12 mouse cellular contexts compared by ENCODE assay signal in the genomic region with DNA sequence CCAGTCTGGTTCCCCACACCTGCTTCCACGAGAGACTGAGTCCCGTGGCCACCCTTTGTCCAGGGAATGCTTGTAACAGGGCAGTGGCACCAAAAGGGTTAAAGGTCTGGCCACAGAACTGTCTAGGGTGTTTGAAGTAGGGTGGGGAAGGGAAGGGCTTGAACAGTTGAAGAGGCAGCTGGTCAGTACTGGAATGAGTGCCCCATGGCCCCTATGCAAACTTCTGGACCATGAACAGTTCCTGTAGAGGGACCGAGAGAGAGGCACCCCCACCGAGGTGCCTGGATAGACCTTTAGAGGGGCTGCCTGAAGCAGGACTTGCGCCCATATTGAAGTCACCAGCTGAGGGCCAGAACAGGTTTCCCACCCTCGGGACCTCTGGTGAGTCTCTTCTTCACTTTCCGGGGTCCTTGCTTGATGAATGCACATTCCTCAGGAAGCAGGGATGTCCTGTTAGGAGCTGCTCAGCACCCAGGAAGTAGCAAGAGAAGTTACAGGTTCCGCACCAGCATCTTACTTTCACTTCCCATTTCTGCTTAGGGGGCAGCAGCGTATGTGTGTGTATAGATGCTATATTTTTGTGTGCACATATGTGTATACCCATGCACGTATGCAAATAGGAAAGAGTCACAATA. TPM values are rescaled to one million over a fixed set of nuclear protein-coding genes. Genes with fewer than 3 reads are reported as not detected.
DNase-seq lines count a peak whose midpoint lies in the region; ATAC-seq and TF ChIP-seq lines count a peak whose summit lies in the region.
"Had no signal": no experiment of that assay in that cellular context is flagged by ENCODE, and none has a peak within 500 bp of the region (broad histone marks: within the 10 kb centered on the region; RNA-seq: fewer than 3 reads in every experiment).

No protein-coding gene starts in this region.

- no peak overlapping the region for H3K9ac ChIP-seq in heart, embryonic 15.5 days
- no peak overlapping the region for H3K9ac ChIP-seq in intestine, embryonic 15.5 days

- peaks cover 34% of the 10 kb centered on the region for H3K4me1 ChIP-seq in heart, embryonic 15.5 days (replicated peaks)
- H3K4me1 ChIP-seq in intestine, embryonic 15.5 days (replicated peaks) = peaks cover 23% of the 10 kb centered on the region
- peaks cover 12% of the 10 kb centered on the region for H3K4me1 ChIP-seq in thymus, adult 2 months (replicated peaks; ENCODE audit: control insufficient read depth, insufficient read depth, low read length)
- peaks cover 21% of the 10 kb centered on the region for H3K4me1 ChIP-seq in midbrain, embryonic 10.5 days

- DNase-seq in heart, postnatal 36 days = no peak
- DNase-seq in thymus, adult 2 months = peak; percentile 51
- DNase-seq in ovary, postnatal 36 days (ENCODE audit: low spot score) = no peak
- no peak for DNase-seq in adrenal gland, adult 2 months
- no peak for DNase-seq in midbrain, embryonic 10.5 days (ENCODE audit: low spot score)
- DNase-seq: left cerebral cortex, postnatal 4 days had no signal

- no peak for TF ChIP-seq CTCF in thymus, adult 2 months (IDR thresholded peaks at IDR 0.05; ENCODE audit: borderline replicate concordance, control insufficient read depth, extremely low read depth, insufficient read depth, low read length, poor library complexity)

- no peaks in the 10 kb centered on the region for H3K79me2 ChIP-seq in macrophage (ENCODE audit: inconsistent target)

- WGBS in heart, embryonic 15.5 days = 66% methylated on average over 10 of the region's 10 CpGs
- WGBS in intestine, embryonic 15.5 days = 67% methylated on average over 10 of the region's 10 CpGs
- WGBS in macrophage (ENCODE audit: missing documents) = 13% methylated on average over 10 of the region's 10 CpGs
- 8% methylated on average over 10 of the region's 10 CpGs for WGBS in thymus, adult 2 months
- WGBS in midbrain, embryonic 10.5 days = 74% methylated on average over 10 of the region's 10 CpGs

- intact Hi-C loops in heart, postnatal 36 days (cut with DNase I) = loop anchor here (2.0 kb wide), 1 partner anchor 146 kb away; no protein-coding TSS in a partner anchor

- H3K27ac ChIP-seq in heart, embryonic 15.5 days = 0 out of 2 replicates have a peak overlapping the region, but pooled peaks have one; percentile 9
- H3K27ac ChIP-seq in intestine, embryonic 15.5 days = no peak overlapping the region
- peak overlapping the region; percentile 40 for H3K27ac ChIP-seq in macrophage
- H3K27ac ChIP-seq in thymus, adult 2 months (ENCODE audit: control insufficient read depth, insufficient read depth, low read length) = peak overlapping the region; percentile 71; the same call in 1 of the 2 replicates
- H3K27ac ChIP-seq in midbrain, embryonic 10.5 days (replicated peaks) = no peak overlapping the region

- H3K4me2 ChIP-seq in heart, embryonic 15.5 days = peak overlapping the region; percentile 10; the same call in 1 of the 2 replicates
- peak overlapping the region; percentile 15; the same call in 1 of the 2 replicates for H3K4me2 ChIP-seq in intestine, embryonic 15.5 days (replicated peaks)

- peaks cover 7% of the 10 kb centered on the region for H3K36me3 ChIP-seq in heart, embryonic 15.5 days
- peaks cover 5% of the 10 kb centered on the region for H3K36me3 ChIP-seq in intestine, embryonic 15.5 days
- peaks cover 4% of the 10 kb centered on the region for H3K36me3 ChIP-seq in macrophage (ENCODE audit: inconsistent target)
- peaks cover 8% of the 10 kb centered on the region for H3K36me3 ChIP-seq in thymus, adult 2 months (ENCODE audit: control insufficient read depth, insufficient read depth, low read length)
- peaks cover 16% of the 10 kb centered on the region for H3K36me3 ChIP-seq in midbrain, embryonic 10.5 days

- no peak for ATAC-seq in heart, embryonic 15.5 days (replicated peaks; ENCODE audit: insufficient number of reproducible peaks, insufficient read depth, low FRiP score, low read depth)
- peak; percentile 37; the same call in 1 of the 2 replicates for ATAC-seq in intestine, embryonic 15.5 days

- 0 out of 2 replicates have a peak overlapping the region, but pooled peaks have one; percentile 7 for H3K4me3 ChIP-seq in heart, embryonic 15.5 days
- H3K4me3 ChIP-seq in intestine, embryonic 15.5 days (replicated peaks) = no peak overlapping the region
- no peak overlapping the region for H3K4me3 ChIP-seq in macrophage (ENCODE audit: inconsistent target)
- H3K4me3 ChIP-seq in thymus, adult 2 months (ENCODE audit: control insufficient read depth, insufficient read depth, low read length) = peak overlapping the region; percentile 95
- no peak overlapping the region for H3K4me3 ChIP-seq in midbrain, embryonic 10.5 days
- H3K4me3 ChIP-seq: erythroblast, embryonic 14.5 days had no signal

- no peaks in the 10 kb centered on the region for H3K9me3 ChIP-seq in heart, embryonic 15.5 days (replicated peaks)
- no peaks in the 10 kb centered on the region for H3K9me3 ChIP-seq in intestine, embryonic 15.5 days
- H3K9me3 ChIP-seq in midbrain, embryonic 10.5 days (replicated peaks) = no peaks in the 10 kb centered on the region

- H3K27me3 ChIP-seq in heart, embryonic 15.5 days = no peaks in the 10 kb centered on the region
- no peaks in the 10 kb centered on the region for H3K27me3 ChIP-seq in intestine, embryonic 15.5 days (replicated peaks)
- H3K27me3 ChIP-seq in thymus, adult 2 months (ENCODE audit: control insufficient read depth, insufficient read depth, low read length) = no peaks in the 10 kb centered on the region
- no peaks in the 10 kb centered on the region for H3K27me3 ChIP-seq in midbrain, embryonic 10.5 days (ENCODE audit: low read depth, poor library complexity, severe bottlenecking)

- TF ChIP-seq POLR2A in thymus, adult 2 months (IDR thresholded peaks at IDR 0.05; ENCODE audit: control insufficient read depth, extremely low read depth, insufficient read depth, low read length, poor library complexity) = no peak

RNA-seq across cellular contexts. Expression of a gene that starts 12.7 kb away (rescaled TPM):
- 72.8 and 82.5 TPM in 2 replicates for polyA plus RNA-seq in heart, embryonic 15.5 days (2015; fragmentation: Nextera tagmentation; extraction: Ambion mirVana)
- total RNA-seq in heart, postnatal 36 days (2021) = 10 to 100 TPM; 42.2 to 51.1 TPM
- polyA plus RNA-seq in intestine, embryonic 15.5 days (2015; fragmentation: Nextera tagmentation; extraction: Ambion mirVana) = 60.4 and 61.2 TPM in 2 replicates
- 100 to 1,000 TPM; 401 to 771 (median 585) TPM for total RNA-seq in macrophage (2018; cell fraction: chromatin; rRNA removed)
- total RNA-seq in macrophage (2018; cell fraction: cytosol; rRNA removed) = 100 to 1,000 TPM; 114 to 210 (median 154) TPM
- 100 to 1,000 TPM; 216 to 483 (median 324) TPM for total RNA-seq in macrophage (2018; cell fraction: nucleus; rRNA removed)
- 83.0 to 111 TPM (median 86.2 TPM) in 3 replicates for polyA plus RNA-seq in macrophage (2018)
- 164 and 192 TPM in 2 replicates for polyA plus RNA-seq in thymus, adult 2 months (2012; rRNA removed)
- 10 to 100 TPM; 26.3 to 33.3 TPM for total RNA-seq in adrenal gland, adult 2 months (2021)
- 35.9 and 37.5 TPM in 2 replicates for polyA plus RNA-seq in adrenal gland, adult 2 months (2012; rRNA removed)
- 82.2 and 106 TPM in 2 replicates for polyA plus RNA-seq in midbrain, embryonic 10.5 days (2016; fragmentation: Nextera tagmentation; extraction: Ambion mirVana)

RNA-seq across cellular contexts. Expression of a gene that starts 17.4 kb away (rescaled TPM):
- polyA plus RNA-seq in heart, embryonic 15.5 days (2015; fragmentation: Nextera tagmentation; extraction: Ambion mirVana) = 164 and 178 TPM in 2 replicates
- 10 to 100 TPM; 70.7 to 73.8 TPM for total RNA-seq in heart, postnatal 36 days (2021)
- polyA plus RNA-seq in intestine, embryonic 15.5 days (2015; fragmentation: Nextera tagmentation; extraction: Ambion mirVana) = 338 and 390 TPM in 2 replicates
- total RNA-seq in macrophage (2018; cell fraction: chromatin; rRNA removed) = 10 to 100 TPM in 24 of 26 experiments, 1 to 10 TPM in 2; 6.9 to 42.1 (median 15.7) TPM
- total RNA-seq in macrophage (2018; cell fraction: cytosol; rRNA removed) = 100 to 1,000 TPM in 20 of 26 experiments, 10 to 100 TPM in 6; 79.8 to 136 (median 115) TPM
- 100 to 1,000 TPM in 1 of 26 experiments, 10 to 100 TPM in 25; 23.5 to 102 (median 68.8) TPM for total RNA-seq in macrophage (2018; cell fraction: nucleus; rRNA removed)
- polyA plus RNA-seq in macrophage (2018) = 108 to 122 TPM (median 113 TPM) in 3 replicates
- 196 and 206 TPM in 2 replicates for polyA plus RNA-seq in thymus, adult 2 months (2012; rRNA removed)
- total RNA-seq in adrenal gland, adult 2 months (2021) = 100 to 1,000 TPM; 178 to 218 TPM
- polyA plus RNA-seq in adrenal gland, adult 2 months (2012; rRNA removed) = 110 and 151 TPM in 2 replicates
- polyA plus RNA-seq in midbrain, embryonic 10.5 days (2016; fragmentation: Nextera tagmentation; extraction: Ambion mirVana) = 201 and 207 TPM in 2 replicates

RNA-seq across cellular contexts. Expression of a gene that starts 39.5 kb away (rescaled TPM):
- 30.0 and 34.9 TPM in 2 replicates for polyA plus RNA-seq in heart, embryonic 15.5 days (2015; fragmentation: Nextera tagmentation; extraction: Ambion mirVana)
- 10 to 100 TPM; 65.0 to 75.6 TPM for total RNA-seq in heart, postnatal 36 days (2021)
- polyA plus RNA-seq in intestine, embryonic 15.5 days (2015; fragmentation: Nextera tagmentation; extraction: Ambion mirVana) = 43.6 and 43.7 TPM in 2 replicates
- 10 to 100 TPM; 13.2 to 83.4 (median 37.9) TPM for total RNA-seq in macrophage (2018; cell fraction: chromatin; rRNA removed)
- 10 to 100 TPM; 19.8 to 27.6 (median 24.4) TPM for total RNA-seq in macrophage (2018; cell fraction: cytosol; rRNA removed)
- total RNA-seq in macrophage (2018; cell fraction: nucleus; rRNA removed) = 10 to 100 TPM; 15.2 to 81.8 (median 29.2) TPM
- polyA plus RNA-seq in macrophage (2018) = 26.3 to 31.7 TPM (median 26.5 TPM) in 3 replicates
- 80.5 and 82.1 TPM in 2 replicates for polyA plus RNA-seq in thymus, adult 2 months (2012; rRNA removed)
- total RNA-seq in adrenal gland, adult 2 months (2021) = 100 to 1,000 TPM in 1 of 2 experiments, 10 to 100 TPM in 1; 61.1 to 100 TPM
- polyA plus RNA-seq in adrenal gland, adult 2 months (2012; rRNA removed) = 77.9 and 96.2 TPM in 2 replicates
- 71.1 and 74.1 TPM in 2 replicates for polyA plus RNA-seq in midbrain, embryonic 10.5 days (2016; fragmentation: Nextera tagmentation; extraction: Ambion mirVana)

RNA-seq across cellular contexts. Expression of a gene that starts 40.2 kb away (rescaled TPM):
- 119 and 144 TPM in 2 replicates for polyA plus RNA-seq in heart, embryonic 15.5 days (2015; fragmentation: Nextera tagmentation; extraction: Ambion mirVana)
- total RNA-seq in heart, postnatal 36 days (2021) = 10 to 100 TPM; 94.6 to 99.1 TPM
- polyA plus RNA-seq in intestine, embryonic 15.5 days (2015; fragmentation: Nextera tagmentation; extraction: Ambion mirVana) = 188 and 231 TPM in 2 replicates
- total RNA-seq in macrophage (2018; cell fraction: chromatin; rRNA removed) = 10 to 100 TPM in 7 of 26 experiments, 1 to 10 TPM in 16, not detected in 3; 1.9 to 25.1 (median 4.5) TPM
- total RNA-seq in macrophage (2018; cell fraction: cytosol; rRNA removed) = 100 to 1,000 TPM in 22 of 26 experiments, 10 to 100 TPM in 4; 84.4 to 168 (median 109) TPM
- 10 to 100 TPM in 24 of 26 experiments, 1 to 10 TPM in 2; 7.2 to 35.9 (median 19.1) TPM for total RNA-seq in macrophage (2018; cell fraction: nucleus; rRNA removed)
- 164 to 206 TPM (median 186 TPM) in 3 replicates for polyA plus RNA-seq in macrophage (2018)
- polyA plus RNA-seq in thymus, adult 2 months (2012; rRNA removed) = 128 and 141 TPM in 2 replicates
- total RNA-seq in adrenal gland, adult 2 months (2021) = 100 to 1,000 TPM; 153 to 154 TPM
- 107 and 117 TPM in 2 replicates for polyA plus RNA-seq in adrenal gland, adult 2 months (2012; rRNA removed)
- 175 and 192 TPM in 2 replicates for polyA plus RNA-seq in midbrain, embryonic 10.5 days (2016; fragmentation: Nextera tagmentation; extraction: Ambion mirVana)

RNA-seq across cellular contexts. Expression of a gene that starts 45.0 kb away (rescaled TPM):
- polyA plus RNA-seq in heart, embryonic 15.5 days (2015; fragmentation: Nextera tagmentation; extraction: Ambion mirVana) = 0.92 and 4.0 TPM in 2 replicates
- not detected for total RNA-seq in heart, postnatal 36 days (2021)
- polyA plus RNA-seq in intestine, embryonic 15.5 days (2015; fragmentation: Nextera tagmentation; extraction: Ambion mirVana) = 75.2 and 89.8 TPM in 2 replicates
- 1 to 10 TPM in 8 of 26 experiments, not detected in 18; 1.2 to 4.1 (median 2.6) TPM for total RNA-seq in macrophage (2018; cell fraction: chromatin; rRNA removed)
- not detected for total RNA-seq in macrophage (2018; cell fraction: cytosol; rRNA removed)
- 1 to 10 TPM in 2 of 26 experiments, under 1 TPM in 2, not detected in 22; 0.72 to 2.6 (median 0.99) TPM for total RNA-seq in macrophage (2018; cell fraction: nucleus; rRNA removed)
- polyA plus RNA-seq in macrophage (2018) = not detected in 3 replicates
- polyA plus RNA-seq in thymus, adult 2 months (2012; rRNA removed) = 6.3 and 9.3 TPM in 2 replicates
- total RNA-seq in adrenal gland, adult 2 months (2021) = not detected
- polyA plus RNA-seq in adrenal gland, adult 2 months (2012; rRNA removed) = 0.09 and 0.10 TPM in 2 replicates
- polyA plus RNA-seq in midbrain, embryonic 10.5 days (2016; fragmentation: Nextera tagmentation; extraction: Ambion mirVana) = 0.49 and 0.79 TPM in 2 replicates
- total RNA-seq: hematopoietic stem cell, adult 5-6 weeks had no signal
- polyA plus RNA-seq: erythroblast, embryonic 14.5 days; neural tube, embryonic 14.5 days had no signal

Comparison
In these comparisons a context has a peak if more than half of its experiments do, and no peak if none do; other contexts are left out.
1. H3K27ac ChIP-seq: peak in heart, embryonic 15.5 days (single experiment), macrophage (single experiment) and thymus, adult 2 months (single experiment); none in intestine, embryonic 15.5 days (single experiment) and midbrain, embryonic 10.5 days (single experiment).
2. H3K4me3 ChIP-seq: peak in heart, embryonic 15.5 days (single experiment) and thymus, adult 2 months (single experiment); none in intestine, embryonic 15.5 days (single experiment), macrophage (single experiment) and midbrain, embryonic 10.5 days (single experiment).